Mouse (Mus musculus) c-Kit-negative CD71-positive TER-119-positive erythroid progenitor cells, embryonic 14.5 days (primary cell): Measurements from ENCODE around the gene Htr2a.

Experiments used
- DNase-seq: peaks from one replicate; pipeline ENCODE4 v3.0.0-alpha.2; 2013; ENCODE audit warnings: low read depth, low spot score

The Htr2a gene

GRCm38 (mm10) chr14:74697432-74697831 is 56.8 kb downstream of the Htr2a start:
- no peak for DNase-seq

- DNase-seq = no peak
These were observed 58.6 kb downstream of the Htr2a start for GRCm38 (mm10) chr14:74699241-74699640.

GRCm38 (mm10) chr14:74703930-74704329 is 63.3 kb downstream of the Htr2a start:
- no peak for DNase-seq

- peak; percentile 51 for DNase-seq
These were observed 68.4 kb downstream of the Htr2a start for GRCm38 (mm10) chr14:74709054-74709453.

GRCm38 (mm10) chr14:74723541-74723940 is 82.9 kb downstream of the Htr2a start:
- no peak for DNase-seq

- no peak for DNase-seq
These were observed 90.8 kb downstream of the Htr2a start for GRCm38 (mm10) chr14:74731221-74732078.

GRCm38 (mm10) chr14:74732079-74732783 is 91.6 kb downstream of the Htr2a start, which contains the start of gene Esd:
Esd (plus strand) TSS chr14:74732297.
- peak; percentile 85 for DNase-seq

GRCm38 (mm10) chr14:74733397-74733796 is 92.8 kb downstream of the Htr2a start:
- peak; percentile 36 for DNase-seq

GRCm38 (mm10) chr14:74735471-74735870 is 94.8 kb downstream of the Htr2a start:
- no peak for DNase-seq

GRCm38 (mm10) chr14:74736850-74737249 is 96.2 kb downstream of the Htr2a start:
- DNase-seq = no peak
